Mouse (Mus musculus) c-Kit-positive CD71-negative TER-119-negative erythroid progenitor cells, embryonic 14.5 days (primary cell): Measurements from ENCODE around the gene Mcu.

Experiments used
- DNase-seq: peaks from one replicate; pipeline ENCODE4 v3.0.0-alpha.2; 2013; ENCODE audit warnings: low read depth

Mcu gene

GRCm38 (mm10) chr10:59537579-59537978, 78.9 kb downstream of the Mcu start:
- no peak for DNase-seq

GRCm38 (mm10) chr10:59532256-59532655, 84.2 kb downstream of the Mcu start:
- DNase-seq = no peak

GRCm38 (mm10) chr10:59527819-59528218, 88.7 kb downstream of the Mcu start:
- no peak for DNase-seq

GRCm38 (mm10) chr10:59527311-59527710, 89.2 kb downstream of the Mcu start:
- no peak for DNase-seq

GRCm38 (mm10) chr10:59524675-59525074, 91.8 kb downstream of the Mcu start:
- no peak for DNase-seq

GRCm38 (mm10) chr10:59523826-59524331, 92.6 kb downstream of the Mcu start:
- DNase-seq = no peak

GRCm38 (mm10) chr10:59520701-59521100, 95.8 kb downstream of the Mcu start:
- DNase-seq = no peak

GRCm38 (mm10) chr10:59519411-59519810, 97.1 kb downstream of the Mcu start:
- DNase-seq = no peak

GRCm38 (mm10) chr10:59517201-59517600, 99.3 kb downstream of the Mcu start:
- DNase-seq = no peak

GRCm38 (mm10) chr10:59514739-59515464, 101.6 kb downstream of the Mcu start:
- DNase-seq = no peak

GRCm38 (mm10) chr10:59512173-59512572, 104.3 kb downstream of the Mcu start:
- no peak for DNase-seq

- DNase-seq = peak; percentile 17
These were observed 105.0 kb downstream of the Mcu start for GRCm38 (mm10) chr10:59511427-59511963.

GRCm38 (mm10) chr10:59510713-59511426, 105.6 kb downstream of the Mcu start:
- DNase-seq = no peak

- DNase-seq = no peak
These were observed 107.3 kb downstream of the Mcu start for GRCm38 (mm10) chr10:59509197-59509596.

- no peak for DNase-seq
These were observed 109.8 kb downstream of the Mcu start for GRCm38 (mm10) chr10:59506711-59507110.

GRCm38 (mm10) chr10:59504291-59504690, 112.2 kb downstream of the Mcu start:
- no peak for DNase-seq

GRCm38 (mm10) chr10:59503433-59504210, 112.9 kb downstream of the Mcu start:
- DNase-seq = no peak

GRCm38 (mm10) chr10:59502381-59502780, 114.1 kb downstream of the Mcu start:
- no peak for DNase-seq

GRCm38 (mm10) chr10:59501761-59502160, 114.7 kb downstream of the Mcu start:
- DNase-seq = no peak

GRCm38 (mm10) chr10:59500225-59500624, 116.3 kb downstream of the Mcu start:
- DNase-seq = no peak

- DNase-seq = no peak
These were observed 119.5 kb downstream of the Mcu start for GRCm38 (mm10) chr10:59497019-59497418.

GRCm38 (mm10) chr10:59494917-59495316, 121.6 kb downstream of the Mcu start:
- no peak for DNase-seq
